Mouse (Mus musculus) layer of hippocampus, postnatal 36 days (tissue): ENCODE data around the gene Gnas. TPM values are rescaled to one million over a fixed set of nuclear protein-coding genes. Genes with fewer than 3 reads are reported as not detected.
"Not testable (repeated sequence)": the region's sequence is repeated elsewhere in the genome, so short reads cannot be mapped to it uniquely, and the experiment has no call there.

Source experiments
- DNase-seq, 2 experiments: peaks; one replicate each; pipeline ENCODE4 v3.0.0; 2022
- total RNA-seq, 2 experiments: library from RNA; stranded (reverse); gene quantifications; 2 replicates each; pipeline ENCODE4 v1.2.3; 2021

Gene Gnas
- total RNA-seq, 2 experiments from 2014 or later: 1,740 to 1,859 TPM

- peak; percentile 51 to 58 for DNase-seq
Measured at GRCm38 (mm10) chr2:174295175-174295899, 11.2 kb downstream of the Gnas start.

GRCm38 (mm10) chr2:174295900-174296465 lies 11.9 kb downstream of the Gnas start:
- no peak for DNase-seq

- DNase-seq: no peak
Measured at GRCm38 (mm10) chr2:174297086-174297571, 13.0 kb downstream of the Gnas start.

- no peak for DNase-seq
Measured at GRCm38 (mm10) chr2:174297851-174298250, 13.7 kb downstream of the Gnas start.

GRCm38 (mm10) chr2:174298471-174298870 lies 14.4 kb downstream of the Gnas start:
- DNase-seq: no peak

GRCm38 (mm10) chr2:174299091-174299770 lies 15.1 kb downstream of the Gnas start:
- DNase-seq: no peak

- DNase-seq: no peak
Measured at GRCm38 (mm10) chr2:174299771-174300160, 15.6 kb downstream of the Gnas start.

- DNase-seq: no peak
Measured at GRCm38 (mm10) chr2:174300186-174300585, 16.1 kb downstream of the Gnas start.

GRCm38 (mm10) chr2:174300666-174301065 lies 16.5 kb downstream of the Gnas start:
- no peak for DNase-seq

- no peak for DNase-seq
Measured at GRCm38 (mm10) chr2:174302526-174302925, 18.4 kb downstream of the Gnas start.

GRCm38 (mm10) chr2:174305646-174306045 lies 21.5 kb downstream of the Gnas start:
- DNase-seq: no peak

GRCm38 (mm10) chr2:174307903-174308302 lies 23.8 kb downstream of the Gnas start:
- DNase-seq: no peak

GRCm38 (mm10) chr2:174310913-174311514 lies 26.9 kb downstream of the Gnas start:
- DNase-seq: peak; percentile 55 to 63

GRCm38 (mm10) chr2:174311613-174312012 lies 27.5 kb downstream of the Gnas start:
- DNase-seq: no peak

- peak; percentile 75 to 76 for DNase-seq
Measured at GRCm38 (mm10) chr2:174312118-174312647, 28.1 kb downstream of the Gnas start.

- DNase-seq: no peak
Measured at GRCm38 (mm10) chr2:174312661-174313060, 28.5 kb downstream of the Gnas start.

- not testable (repeated sequence) for DNase-seq
Measured at GRCm38 (mm10) chr2:174315445-174315844, 31.3 kb downstream of the Gnas start.

GRCm38 (mm10) chr2:174316661-174317060 lies 32.5 kb downstream of the Gnas start:
- no peak for DNase-seq

- no peak for DNase-seq
Measured at GRCm38 (mm10) chr2:174325989-174326388, 41.9 kb downstream of the Gnas start.

GRCm38 (mm10) chr2:174326481-174326880 lies 42.4 kb downstream of the Gnas start:
- no peak for DNase-seq

GRCm38 (mm10) chr2:174327295-174327981 lies 43.3 kb downstream of the Gnas start:
- peak; percentile 79 to 80 for DNase-seq

GRCm38 (mm10) chr2:174328358-174328905 lies 44.3 kb downstream of the Gnas start:
- DNase-seq: no peak
